ENCODE assay signal across 26 mouse cellular contexts in the genomic region with DNA sequence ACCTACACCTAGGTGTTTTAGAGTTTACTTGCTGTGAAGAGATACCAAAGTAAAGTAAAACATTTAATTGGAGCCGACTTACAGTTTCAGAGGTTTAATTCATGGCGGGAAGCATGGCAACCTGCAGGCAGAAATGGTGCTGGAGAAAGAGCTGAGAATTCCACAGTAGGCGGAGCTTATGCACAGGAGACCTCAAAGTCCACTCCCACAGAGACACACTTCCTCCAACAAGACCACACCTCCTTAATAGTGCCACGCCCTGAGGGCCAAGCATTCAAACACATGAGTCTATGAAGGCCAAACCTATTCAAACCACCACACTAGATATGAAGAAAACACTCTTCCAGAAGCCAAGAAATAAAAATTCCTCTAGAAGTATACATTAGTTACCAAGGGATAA.
"Had no signal": no experiment of that assay in that cellular context is flagged by ENCODE, and none has a peak within 500 bp of the region (broad histone marks: within the 10 kb centered on the region; RNA-seq: fewer than 3 reads in every experiment).

No protein-coding gene starts in this region.

- H3K27me3 ChIP-seq: heart, embryonic 12.5 days; hindbrain, embryonic 12.5 days; intestine, embryonic 15.5 days; limb, embryonic 13.5 days; limb, embryonic 15.5 days; liver, embryonic 12.5 days had no signal

- H3K9me3 ChIP-seq: intestine, embryonic 15.5 days; limb, embryonic 15.5 days had no signal

- DNase-seq: gastrocnemius, adult 2 months; gastrocnemius, postnatal 10 days; gastrocnemius, postnatal 25 days; heart, postnatal 10 days; heart, postnatal 4 days; kidney, adult 18-20 months; kidney, adult 8-10 months; kidney, postnatal 14 days; kidney, postnatal 36 days; layer of hippocampus, adult 9-11 months; layer of hippocampus, postnatal 36 days; left cerebral cortex, postnatal 4 days had no signal

- H3K27ac ChIP-seq: gastrocnemius, adult 2 months; heart, embryonic 10.5 days; hindbrain, embryonic 10.5 days; hindbrain, embryonic 12.5 days; hindbrain, embryonic 14.5 days; intestine, embryonic 15.5 days; kidney, postnatal 0 days; limb, embryonic 13.5 days; limb, embryonic 15.5 days; liver, embryonic 12.5 days; liver, embryonic 14.5 days had no signal

- H3K36me3 ChIP-seq: heart, embryonic 10.5 days; heart, embryonic 12.5 days; hindbrain, embryonic 10.5 days; hindbrain, embryonic 12.5 days; intestine, embryonic 15.5 days; limb, embryonic 13.5 days; limb, embryonic 15.5 days; liver, embryonic 12.5 days had no signal

- H3K9ac ChIP-seq: heart, embryonic 12.5 days; hindbrain, embryonic 12.5 days; hindbrain, embryonic 14.5 days; intestine, embryonic 15.5 days; limb, embryonic 13.5 days; limb, embryonic 15.5 days; liver, embryonic 12.5 days; liver, embryonic 14.5 days had no signal

- ATAC-seq: hindbrain, embryonic 16.5 days; inflammation-experienced regulatory T-cells, adult 6 months; intestine, embryonic 15.5 days; intestine, postnatal 0 days; liver, embryonic 12.5 days had no signal

- H3K4me1 ChIP-seq: heart, embryonic 10.5 days; heart, embryonic 12.5 days; hindbrain, embryonic 10.5 days; hindbrain, embryonic 12.5 days; intestine, embryonic 15.5 days; limb, embryonic 13.5 days; limb, embryonic 15.5 days; liver, embryonic 12.5 days had no signal

- H3K4me2 ChIP-seq: heart, embryonic 12.5 days; hindbrain, embryonic 12.5 days; hindbrain, embryonic 14.5 days; intestine, embryonic 15.5 days; limb, embryonic 13.5 days; limb, embryonic 15.5 days; liver, embryonic 12.5 days had no signal

- H3K4me3 ChIP-seq: gastrocnemius, adult 2 months; heart, embryonic 10.5 days; heart, embryonic 12.5 days; hindbrain, embryonic 10.5 days; hindbrain, embryonic 12.5 days; intestine, embryonic 15.5 days; limb, embryonic 13.5 days; limb, embryonic 15.5 days; liver, embryonic 12.5 days had no signal
